Mouse (Mus musculus): ENCODE measurements around the gene Cstf2. TPM values are rescaled to one million over a fixed set of nuclear protein-coding genes. Genes with fewer than 3 reads are reported as not detected.
A peak's percentile ranks its signal among the peaks of the same experiment; 100 is the strongest.

Gene Cstf2
- polyA plus RNA-seq, 1 experiment from 2014 or later = 45.3 TPM

DNA sequence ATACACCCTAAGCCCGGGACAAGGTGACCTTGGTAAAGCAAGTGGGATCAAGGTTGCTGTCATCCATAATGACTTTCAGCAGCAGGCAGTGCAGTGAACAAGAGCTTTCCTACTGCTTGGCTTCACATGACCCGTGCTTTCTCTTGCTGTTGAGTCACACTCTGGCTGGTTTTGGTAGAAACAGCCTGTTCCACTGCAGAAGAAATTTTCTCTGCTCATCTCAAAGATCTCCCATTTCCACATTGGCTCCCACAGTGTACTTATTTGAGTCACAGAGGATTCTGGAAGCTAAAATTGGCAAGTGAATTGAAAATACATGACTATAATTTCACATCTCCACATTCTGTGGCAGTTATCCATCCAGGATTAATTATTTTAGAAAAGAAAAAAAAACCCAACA, 43.7 kb downstream of the Cstf2 start:
- Histone ChIP-seq H3K27ac (replicated peaks; ENCODE audit: low read depth, low read length) (no peak overlapping the region), H3K36me3 (ENCODE audit: control insufficient read depth, insufficient read depth, low read length) (no peaks in the 10 kb centered on the region)
- WGBS = 70% methylated on average over 2 of the region's 2 CpGs

DNA sequence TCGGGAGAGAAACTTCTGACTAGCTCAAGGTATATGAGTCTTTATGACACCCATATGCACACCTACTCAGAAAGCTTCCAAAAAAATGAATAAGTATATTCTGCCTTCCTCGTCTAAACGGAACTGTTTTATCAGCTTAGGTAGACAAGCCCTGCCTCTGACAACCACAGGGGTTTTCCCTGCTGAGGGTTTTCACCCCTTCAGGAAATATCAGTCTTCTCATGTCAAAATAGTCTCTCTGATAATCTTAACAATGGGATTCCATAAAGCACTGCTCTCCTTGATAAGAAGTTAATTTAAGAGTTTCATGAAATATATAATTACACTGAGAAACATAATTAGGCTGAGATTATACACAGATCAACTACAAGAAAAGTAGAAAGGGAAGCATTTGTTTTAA, 52.8 kb downstream of the Cstf2 start:
- Histone ChIP-seq H3K9ac (ENCODE audit: low read depth, low read length) (no peak overlapping the region), H3K36me3 (ENCODE audit: control insufficient read depth, insufficient read depth, low read length) (no peaks in the 10 kb centered on the region), H3K4me2 (ENCODE audit: low read depth, low read length) (no peak overlapping the region), H3K9me3 (ENCODE audit: control insufficient read depth, low read length) (no peaks in the 10 kb centered on the region), H3K27ac (replicated peaks; ENCODE audit: low read depth, low read length) (no peak overlapping the region), H3K4me3 (ENCODE audit: low read depth, low read length) (no peak overlapping the region), H3K27me3 (replicated peaks; ENCODE audit: control insufficient read depth, insufficient read depth, low read length) (peaks cover 4% of the 10 kb centered on the region; the same call in 1 of the 2 replicates), H3K4me1 (ENCODE audit: control insufficient read depth, insufficient read depth, low read length) (no peaks in the 10 kb centered on the region)
- DNase-seq (ENCODE audit: low spot score) = no peak
- 66% methylated on average over 3 of the region's 3 CpGs for WGBS
- ATAC-seq (ENCODE audit: low read depth) = no peak

More for the DNA sequence above, 43.7 kb downstream of the Cstf2 start:
- no peaks in the 10 kb centered on the region for H3K9me3 ChIP-seq (ENCODE audit: control insufficient read depth, low read length)
- H3K4me3 ChIP-seq (ENCODE audit: low read depth, low read length) = no peak overlapping the region
- no peak overlapping the region for H3K4me2 ChIP-seq (ENCODE audit: low read depth, low read length)
- H3K27me3 ChIP-seq (replicated peaks; ENCODE audit: control insufficient read depth, insufficient read depth, low read length) = peaks cover 2% of the 10 kb centered on the region; the same call in 1 of the 2 replicates
- no peaks in the 10 kb centered on the region for H3K4me1 ChIP-seq (ENCODE audit: control insufficient read depth, insufficient read depth, low read length)
- no peak overlapping the region for H3K9ac ChIP-seq (ENCODE audit: low read depth, low read length)
- ATAC-seq (ENCODE audit: low read depth) = no peak
- no peak for DNase-seq (ENCODE audit: low spot score)

DNA sequence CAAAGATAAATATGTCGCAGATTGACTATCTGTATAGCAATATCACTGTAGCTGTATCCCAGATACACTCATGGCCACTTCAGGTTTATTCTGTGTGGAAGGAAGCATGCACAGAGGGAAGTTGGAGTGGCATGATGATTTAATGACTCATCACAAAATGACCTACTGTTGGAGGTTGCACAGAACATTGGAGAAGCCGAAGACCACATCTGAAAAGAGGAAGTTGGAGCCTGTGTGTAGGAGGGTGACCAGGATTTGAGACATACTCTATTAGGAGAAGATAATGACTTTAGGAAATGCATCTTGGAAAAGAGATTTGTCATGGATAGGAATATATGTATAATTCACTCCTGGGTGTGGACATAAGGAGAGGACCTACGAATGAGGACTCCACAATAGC, 57.4 kb downstream of the Cstf2 start:
- ATAC-seq (ENCODE audit: low read depth) (no peak), DNase-seq (ENCODE audit: low spot score) (no peak)
- H3K9me3 ChIP-seq (ENCODE audit: control insufficient read depth, low read length) = no peaks in the 10 kb centered on the region
- no peak overlapping the region for H3K4me3 ChIP-seq (ENCODE audit: low read depth, low read length)
- no peaks in the 10 kb centered on the region for H3K36me3 ChIP-seq (ENCODE audit: control insufficient read depth, insufficient read depth, low read length)
- H3K4me2 ChIP-seq (ENCODE audit: low read depth, low read length) = no peak overlapping the region
- H3K9ac ChIP-seq (ENCODE audit: low read depth, low read length) = no peak overlapping the region
- H3K4me1 ChIP-seq (ENCODE audit: control insufficient read depth, insufficient read depth, low read length) = no peaks in the 10 kb centered on the region
- no peaks in the 10 kb centered on the region; the same call in 1 of the 2 replicates for H3K27me3 ChIP-seq (replicated peaks; ENCODE audit: control insufficient read depth, insufficient read depth, low read length)
- H3K27ac ChIP-seq (replicated peaks; ENCODE audit: low read depth, low read length) = no peak overlapping the region
- WGBS = 60% methylated on average over 3 of the region's 3 CpGs

DNA sequence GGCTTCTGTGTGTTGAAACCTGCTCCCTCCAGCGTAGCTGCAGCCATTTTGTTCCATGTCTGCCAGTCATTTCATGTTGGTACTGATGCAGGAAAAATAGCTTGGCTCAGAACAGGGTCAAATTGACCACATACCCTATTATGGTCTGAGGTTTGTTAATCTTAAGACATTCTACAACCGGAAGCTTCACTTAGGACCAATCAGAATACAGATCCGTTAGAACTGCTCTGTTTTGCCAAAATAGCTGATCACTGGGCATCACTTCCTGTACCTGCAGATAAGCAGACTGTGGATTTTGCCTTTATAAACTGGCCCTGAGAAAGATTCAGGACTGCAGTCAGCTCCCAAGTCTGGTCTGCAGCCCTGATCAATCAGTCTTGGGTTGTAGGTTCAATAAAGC, 69.6 kb downstream of the Cstf2 start:
- no peaks in the 10 kb centered on the region for H3K4me1 ChIP-seq (ENCODE audit: control insufficient read depth, insufficient read depth, low read length)
- H3K4me3 ChIP-seq (ENCODE audit: low read depth, low read length) = no peak overlapping the region
- WGBS = 72% methylated on average over 3 of the region's 3 CpGs

DNA sequence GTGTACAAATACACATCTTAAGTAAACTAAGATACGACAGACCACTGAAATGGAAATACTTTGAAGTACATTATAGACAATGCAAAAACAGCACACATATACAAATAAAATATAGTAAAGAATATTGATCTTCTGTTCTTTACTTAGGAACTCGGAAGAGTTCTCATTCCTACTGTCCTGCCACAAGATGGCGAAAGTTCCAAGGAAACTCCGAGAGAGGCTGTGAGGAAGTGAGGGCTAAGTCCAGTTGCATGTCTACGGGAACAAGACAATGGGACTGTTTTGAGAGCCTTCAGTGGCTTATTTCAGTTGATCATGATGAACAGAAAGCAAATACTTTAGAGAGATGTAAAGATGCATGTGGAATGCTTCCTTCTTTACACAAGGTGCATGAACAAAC, 73.3 kb downstream of the Cstf2 start:
- H3K4me1 ChIP-seq (ENCODE audit: control insufficient read depth, insufficient read depth, low read length) = no peaks in the 10 kb centered on the region
- ATAC-seq (ENCODE audit: low read depth) = no peak
- H3K27me3 ChIP-seq (replicated peaks; ENCODE audit: control insufficient read depth, insufficient read depth, low read length) = 0 out of 2 replicates have a peak, but pooled peaks cover 5% of the 10 kb centered on the region
- DNase-seq (ENCODE audit: low spot score) = peak; percentile 32
- no peak overlapping the region for H3K4me2 ChIP-seq (ENCODE audit: low read depth, low read length)
- no peaks in the 10 kb centered on the region for H3K36me3 ChIP-seq (ENCODE audit: control insufficient read depth, insufficient read depth, low read length)
- H3K4me3 ChIP-seq (ENCODE audit: low read depth, low read length) = no peak overlapping the region
- no peak overlapping the region for H3K9ac ChIP-seq (ENCODE audit: low read depth, low read length)
- WGBS = 29% methylated on average over 5 of the region's 5 CpGs
- H3K27ac ChIP-seq (replicated peaks; ENCODE audit: low read depth, low read length) = no peak overlapping the region
- H3K9me3 ChIP-seq (ENCODE audit: control insufficient read depth, low read length) = no peaks in the 10 kb centered on the region

More for the DNA sequence above, 69.6 kb downstream of the Cstf2 start:
- H3K9ac ChIP-seq (ENCODE audit: low read depth, low read length) = no peak overlapping the region
- H3K36me3 ChIP-seq (ENCODE audit: control insufficient read depth, insufficient read depth, low read length) = no peaks in the 10 kb centered on the region
- H3K9me3 ChIP-seq (ENCODE audit: control insufficient read depth, low read length) = no peaks in the 10 kb centered on the region
- H3K4me2 ChIP-seq (ENCODE audit: low read depth, low read length) = no peak overlapping the region
- DNase-seq (ENCODE audit: low spot score) (no peak), ATAC-seq (ENCODE audit: low read depth) (no peak)
- no peak overlapping the region for H3K27ac ChIP-seq (replicated peaks; ENCODE audit: low read depth, low read length)
- 0 out of 2 replicates have a peak, but pooled peaks cover 7% of the 10 kb centered on the region for H3K27me3 ChIP-seq (replicated peaks; ENCODE audit: control insufficient read depth, insufficient read depth, low read length)

DNA sequence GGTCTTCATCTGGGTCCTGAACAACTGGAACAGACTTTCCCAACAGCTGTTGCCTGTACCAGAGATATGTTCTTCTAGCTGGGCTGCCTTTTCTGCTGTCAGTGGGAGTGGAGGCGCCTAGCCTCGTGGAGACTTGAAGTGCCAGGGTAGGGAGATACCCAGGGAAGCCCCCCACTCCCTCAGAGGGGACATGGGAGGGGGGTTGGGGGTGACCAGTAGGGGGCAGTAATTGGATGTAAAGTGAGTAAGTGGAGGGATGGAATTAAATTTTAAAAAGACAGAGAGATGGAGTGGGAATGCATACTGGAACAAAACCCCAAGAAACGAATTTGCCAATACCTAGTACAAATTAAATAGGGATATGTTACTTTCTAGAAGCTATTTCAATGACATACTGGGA, 74.8 kb downstream of the Cstf2 start:
- no peak for ATAC-seq (ENCODE audit: low read depth)

More for the DNA sequence above, 74.8 kb downstream of the Cstf2 start:
- no peaks in the 10 kb centered on the region for H3K4me1 ChIP-seq (ENCODE audit: control insufficient read depth, insufficient read depth, low read length)
- H3K4me3 ChIP-seq (ENCODE audit: low read depth, low read length) = no peak overlapping the region
- H3K27ac ChIP-seq (replicated peaks; ENCODE audit: low read depth, low read length) = no peak overlapping the region
- H3K9me3 ChIP-seq (ENCODE audit: control insufficient read depth, low read length) = no peaks in the 10 kb centered on the region
- H3K27me3 ChIP-seq (replicated peaks; ENCODE audit: control insufficient read depth, insufficient read depth, low read length) = no peaks in the 10 kb centered on the region
- H3K4me2 ChIP-seq (ENCODE audit: low read depth, low read length) = no peak overlapping the region
- no peak for DNase-seq (ENCODE audit: low spot score)
- H3K36me3 ChIP-seq (ENCODE audit: control insufficient read depth, insufficient read depth, low read length) = no peaks in the 10 kb centered on the region
- H3K9ac ChIP-seq (ENCODE audit: low read depth, low read length) = no peak overlapping the region
- 49% methylated on average over 3 of the region's 3 CpGs for WGBS

Small RNAs within 50 kb of the gene (microRNA-seq; reads per million reads assigned to microRNA genes)
- 0.50 reads per million for gene Mir3112 (ENCODE audit: borderline number of aligned reads)

Other genes with a start within 250 kb of the Cstf2 start
- 94.1 and 106 TPM in 2 replicates for gene Tnmd, start 208.2 kb upstream of the Cstf2 start, polyA plus RNA-seq (2014; fragmentation: Nextera tagmentation; extraction: Ambion mirVana)
- 170 and 181 TPM in 2 replicates for gene Tspan6, start 160.8 kb upstream of the Cstf2 start, polyA plus RNA-seq (2014; fragmentation: Nextera tagmentation; extraction: Ambion mirVana)
- gene Srpx2, start 150.8 kb upstream of the Cstf2 start, polyA plus RNA-seq (2014; fragmentation: Nextera tagmentation; extraction: Ambion mirVana) = 10.8 and 13.5 TPM in 2 replicates
- gene Sytl4, start 77.4 kb upstream of the Cstf2 start, polyA plus RNA-seq (2014; fragmentation: Nextera tagmentation; extraction: Ambion mirVana) = 5.0 and 6.1 TPM in 2 replicates
- gene Xkrx, start 102.9 kb downstream of the Cstf2 start, polyA plus RNA-seq (2014; fragmentation: Nextera tagmentation; extraction: Ambion mirVana) = 0.24 and 0.69 TPM in 2 replicates
- not detected in 2 replicates for gene Arl13a, start 128.3 kb downstream of the Cstf2 start, polyA plus RNA-seq (2014; fragmentation: Nextera tagmentation; extraction: Ambion mirVana)
- 0.09 and 0.10 TPM in 2 replicates for gene Nox1, start 162.8 kb downstream of the Cstf2 start, polyA plus RNA-seq (2014; fragmentation: Nextera tagmentation; extraction: Ambion mirVana)
- 18.9 and 19.0 TPM in 2 replicates for gene Trmt2b, start 217.8 kb downstream of the Cstf2 start, polyA plus RNA-seq (2014; fragmentation: Nextera tagmentation; extraction: Ambion mirVana)
- gene Tmem35a, start 236.0 kb downstream of the Cstf2 start, polyA plus RNA-seq (2014; fragmentation: Nextera tagmentation; extraction: Ambion mirVana) = 8.6 and 9.0 TPM in 2 replicates
- gene Cenpi, start 248.9 kb downstream of the Cstf2 start, polyA plus RNA-seq (2014; fragmentation: Nextera tagmentation; extraction: Ambion mirVana) = 27.1 and 30.4 TPM in 2 replicates